Mouse (Mus musculus): ENCODE measurements around the gene Sun1.

The Sun1 gene

DNA sequence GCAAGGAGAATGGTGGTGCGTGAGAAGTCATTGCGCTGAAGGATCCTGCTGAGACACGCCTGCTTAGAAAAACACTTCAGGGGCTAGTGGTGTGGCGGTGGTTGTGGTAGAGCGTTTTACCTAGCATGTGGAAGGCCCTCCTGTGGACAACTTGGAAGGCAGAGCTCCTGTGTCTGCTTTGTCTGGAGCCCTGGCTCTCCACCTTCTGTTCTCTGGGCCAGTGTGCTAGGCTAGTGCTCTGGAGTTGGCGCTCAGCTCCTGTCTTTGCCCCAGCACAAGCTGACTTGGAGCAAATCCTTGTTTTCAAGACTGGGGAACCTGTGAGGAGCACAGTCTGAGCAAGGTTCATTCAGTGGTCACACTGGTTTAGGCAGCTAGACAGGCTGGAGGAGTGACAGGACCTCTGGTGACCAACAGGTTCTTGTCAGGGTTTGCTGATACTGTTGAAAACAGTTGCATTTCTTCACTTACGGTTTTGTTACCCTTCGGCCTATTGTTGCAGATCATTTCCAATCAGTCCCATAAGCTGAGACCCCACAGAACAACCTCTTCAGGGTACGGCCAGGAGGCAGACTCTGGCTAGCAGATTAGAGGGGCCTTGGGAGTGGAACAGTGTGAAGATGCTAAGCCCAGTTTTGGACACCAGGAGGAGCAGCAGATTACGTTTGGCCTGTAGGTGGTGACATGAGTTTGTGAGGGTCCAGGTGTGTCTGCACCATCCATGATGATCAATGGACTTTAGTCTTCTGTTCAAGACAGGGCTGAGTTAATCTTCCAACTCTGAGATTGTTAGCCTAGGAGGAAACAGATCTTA, 8.6 kb downstream of the Sun1 start:
- DNase-seq, result peak; percentile 34

DNA sequence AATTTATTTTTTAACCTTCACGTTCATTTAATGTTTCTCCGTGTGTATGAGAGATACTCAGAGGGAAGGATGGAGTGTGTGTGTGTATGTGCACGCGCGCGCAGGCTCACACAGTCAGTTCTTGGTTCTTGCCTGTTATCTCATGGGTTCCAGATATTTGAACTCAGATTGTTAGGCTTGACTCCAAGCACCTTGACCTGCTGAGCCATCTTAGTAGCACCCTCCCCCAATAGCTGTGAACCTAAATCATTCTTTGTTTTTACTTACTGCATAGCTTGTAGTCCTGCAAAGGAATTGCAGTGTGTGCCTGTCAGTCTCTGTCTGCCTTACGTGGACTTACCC, 9.2 kb downstream of the Sun1 start:
- no peak for DNase-seq

DNA sequence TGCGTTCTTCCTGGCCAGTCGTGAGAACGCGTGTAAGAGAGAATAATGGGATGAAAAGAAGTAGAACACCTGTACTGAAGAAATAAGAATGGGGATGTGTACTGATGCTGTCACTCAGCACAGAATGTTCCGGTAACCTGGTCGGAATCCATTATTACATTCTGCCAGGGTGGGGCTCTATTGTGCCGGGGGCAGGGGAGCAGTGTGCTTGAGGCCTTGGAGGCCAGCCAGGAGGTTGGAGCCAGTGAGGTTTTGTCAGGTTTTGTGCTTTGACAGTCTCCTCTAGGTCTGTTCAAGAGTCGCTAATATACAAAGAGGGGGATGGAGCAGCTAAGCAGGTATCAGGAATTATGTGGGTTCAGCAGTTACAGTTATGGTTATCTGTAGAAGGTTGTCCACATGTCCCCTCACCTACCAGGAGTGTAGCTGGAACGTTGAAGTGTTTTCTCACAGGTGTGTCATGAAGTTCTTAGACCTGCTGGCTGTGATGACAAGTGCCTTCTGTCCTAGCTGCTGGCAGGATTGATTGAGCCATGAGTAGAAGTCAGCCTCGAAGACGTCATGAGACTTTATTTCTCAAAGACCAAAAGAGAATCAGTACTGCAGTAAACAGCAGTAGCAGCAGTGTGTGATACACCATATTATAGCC, 11.4 kb downstream of the Sun1 start:
- DNase-seq, result no peak

DNA sequence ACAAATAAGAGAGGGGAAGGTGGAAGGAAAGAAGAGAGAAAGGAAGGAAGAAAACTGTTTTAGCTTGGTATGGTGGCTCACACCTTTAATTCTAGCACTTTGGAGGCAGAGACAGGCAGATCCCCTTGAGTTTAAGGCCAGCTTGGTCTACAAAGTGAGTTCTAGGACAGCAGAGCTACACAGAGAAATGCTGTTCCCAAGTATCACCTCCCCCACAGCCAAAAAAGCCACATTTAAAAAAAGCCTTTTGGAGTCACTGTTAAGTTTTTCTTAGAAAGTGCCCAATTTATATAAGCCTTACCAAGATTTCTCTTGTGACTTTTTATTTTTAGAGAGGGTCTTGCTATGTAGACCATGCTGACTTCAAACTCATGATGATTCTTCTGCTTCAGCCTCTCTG, 13.9 kb downstream of the Sun1 start:
- no peak for DNase-seq

DNA sequence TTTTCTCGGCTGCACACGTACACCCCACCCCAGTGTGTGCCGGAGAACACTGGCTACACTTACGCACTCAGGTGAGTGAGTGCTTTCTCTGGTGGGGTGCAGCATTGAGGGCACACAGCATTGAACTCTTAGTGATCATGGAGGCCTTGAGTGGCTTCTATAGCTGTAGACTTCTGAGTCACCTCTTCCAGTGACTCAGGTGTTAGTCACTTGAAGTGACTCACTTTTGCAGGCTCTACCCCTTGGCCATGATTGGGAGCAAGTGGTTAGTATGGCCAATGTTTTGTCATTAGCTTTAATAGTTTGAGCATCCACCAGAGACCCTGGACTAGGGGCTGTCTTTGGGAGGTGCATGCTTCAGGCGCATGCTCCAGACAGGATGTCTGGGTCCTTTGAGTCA, 14.7 kb downstream of the Sun1 start:
- no peak for DNase-seq

DNA sequence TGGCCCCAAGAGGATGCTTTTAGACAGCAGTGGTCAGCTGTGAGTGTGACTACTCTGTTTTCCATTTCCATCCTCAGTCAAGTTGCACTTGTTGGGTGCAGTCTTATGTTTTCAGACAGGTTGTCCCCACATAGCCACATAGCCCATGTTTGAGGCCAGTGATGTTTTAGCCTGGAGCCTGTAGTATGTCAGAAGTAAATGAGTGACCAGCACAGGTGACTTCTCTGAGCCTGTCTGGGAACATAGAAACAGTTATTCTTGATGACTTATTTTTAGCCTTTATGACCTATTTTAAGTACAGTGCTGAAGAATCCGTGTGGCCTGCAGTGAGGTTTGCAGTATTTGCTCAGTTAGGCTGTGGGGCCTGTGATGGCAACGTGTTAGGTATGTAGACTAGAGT, 15.7 kb downstream of the Sun1 start:
- no peak for DNase-seq

DNA sequence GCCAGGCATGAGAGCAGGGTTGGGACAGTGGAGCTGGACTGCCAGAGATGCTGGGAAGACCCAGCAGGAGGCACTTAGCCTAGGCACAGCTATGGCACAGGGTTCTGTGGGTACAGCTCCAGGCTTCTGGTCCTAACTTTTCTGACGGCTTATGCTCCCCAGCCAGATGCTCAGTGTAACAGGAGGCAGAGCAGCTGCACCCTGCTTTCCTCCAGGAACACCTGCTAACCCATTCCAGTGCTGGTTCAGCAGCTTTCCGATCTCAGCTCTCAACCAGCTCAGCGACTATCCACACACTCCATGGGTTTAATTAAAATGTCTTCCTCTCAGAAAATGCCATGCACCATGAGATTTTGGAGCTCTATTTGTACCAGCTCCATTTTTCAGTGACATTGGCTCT, 16.3 kb downstream of the Sun1 start:
- DNase-seq, result no peak

DNA sequence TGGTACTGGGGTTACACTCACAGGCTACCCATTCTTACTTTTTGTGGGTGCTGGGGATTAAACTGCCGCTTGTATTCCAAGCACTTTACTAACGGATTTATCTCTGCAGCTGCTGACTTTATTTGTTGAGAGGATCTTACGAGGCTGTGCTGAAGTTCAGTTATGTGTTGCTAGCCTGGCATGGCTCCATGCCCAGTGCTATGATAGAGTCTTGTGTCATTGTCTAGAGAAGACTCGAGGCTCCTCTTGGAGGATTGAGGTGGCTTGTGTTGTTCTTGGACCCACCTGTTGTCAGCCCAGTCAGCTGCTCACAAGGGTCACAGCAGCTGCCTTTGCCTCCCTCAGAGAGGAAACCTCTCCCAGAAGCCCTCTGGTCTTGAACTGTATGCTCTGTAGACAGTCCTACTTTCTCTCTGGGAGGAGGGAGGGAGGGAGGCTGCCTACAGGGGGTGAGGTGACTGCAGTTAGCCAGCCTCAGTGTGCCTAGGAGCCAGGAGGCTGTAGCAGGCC, 19.6 kb downstream of the Sun1 start:
- no peak for DNase-seq

DNA sequence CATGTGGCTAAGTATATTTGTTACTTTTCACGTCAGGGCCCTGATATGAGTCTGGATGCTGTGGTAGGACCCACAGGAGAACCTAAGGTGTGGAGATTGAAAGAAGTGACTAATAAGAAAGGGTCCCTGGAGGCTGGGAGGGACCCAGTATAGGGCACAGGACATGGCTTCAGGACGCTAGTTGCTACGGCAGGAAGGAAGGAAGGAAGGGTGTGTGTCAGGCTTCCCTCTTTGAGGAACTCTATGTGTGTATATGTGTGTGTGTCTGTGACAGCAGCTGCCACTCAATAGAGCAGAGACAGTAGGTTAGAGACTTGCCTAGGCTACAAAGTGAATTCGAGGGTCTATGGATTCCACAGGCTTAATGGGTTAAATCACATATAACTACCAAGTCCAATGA, 20.2 kb downstream of the Sun1 start:
- DNase-seq, result peak; percentile 47

DNA sequence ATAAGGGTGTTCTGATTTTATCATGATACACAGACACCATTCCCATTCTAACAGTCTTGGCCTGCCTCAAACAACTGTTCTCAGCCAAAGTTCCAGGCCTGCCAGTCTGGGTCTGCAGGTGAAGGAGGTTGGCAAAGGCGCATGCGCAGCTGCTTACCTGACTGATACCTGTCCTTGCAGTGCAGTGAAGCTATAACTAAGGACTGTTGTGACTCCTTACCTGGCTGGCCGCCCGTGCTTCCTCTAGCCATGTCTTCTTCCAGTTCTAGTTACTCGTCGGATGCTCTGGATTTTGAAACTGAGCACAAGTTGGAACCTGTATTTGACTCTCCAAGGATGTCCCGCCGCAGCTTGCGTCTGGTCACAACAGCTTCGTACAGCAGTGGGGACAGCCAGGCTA, 22.9 kb downstream of the Sun1 start:
- DNase-seq, result no peak

DNA sequence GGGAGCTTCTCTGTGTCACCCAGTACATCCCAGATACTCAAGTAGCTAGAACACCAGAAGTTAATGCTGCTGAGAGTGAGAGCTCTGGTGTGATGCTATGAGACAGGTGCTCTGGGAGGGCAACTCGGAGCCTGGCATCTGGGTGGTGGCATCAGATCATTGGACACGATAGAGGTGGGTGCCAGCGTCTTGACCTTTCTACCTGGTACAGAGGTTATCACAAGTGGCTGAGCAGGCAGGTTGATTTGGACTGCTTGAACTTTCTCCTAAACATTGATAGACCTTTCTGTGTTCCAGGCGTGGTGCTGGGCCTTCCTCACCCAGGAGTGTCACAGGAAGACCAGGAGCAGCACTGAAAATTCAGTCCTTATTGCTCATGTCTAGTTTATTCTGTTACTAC, 26.8 kb downstream of the Sun1 start:
- DNase-seq, result peak; percentile 54

DNA sequence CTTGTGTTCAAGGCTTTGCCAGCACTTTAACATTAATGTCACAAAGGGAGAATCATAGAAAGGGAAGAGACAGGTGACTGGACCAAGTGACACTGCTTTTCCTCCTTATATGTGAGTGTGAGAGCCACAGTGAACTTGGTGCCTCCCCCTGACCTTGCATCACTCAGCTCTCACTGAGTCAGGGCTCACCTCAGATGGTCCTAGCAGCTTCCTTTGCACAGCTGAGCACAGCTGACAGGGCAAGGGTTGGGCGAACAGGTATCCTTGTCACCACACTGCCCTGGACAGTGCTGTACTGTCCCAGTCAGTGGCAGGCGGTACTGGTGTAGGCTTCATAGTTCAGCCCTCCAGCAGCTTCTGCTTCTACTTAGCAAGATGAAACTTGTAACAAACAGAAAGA, 27.2 kb downstream of the Sun1 start:
- DNase-seq, result no peak

DNA sequence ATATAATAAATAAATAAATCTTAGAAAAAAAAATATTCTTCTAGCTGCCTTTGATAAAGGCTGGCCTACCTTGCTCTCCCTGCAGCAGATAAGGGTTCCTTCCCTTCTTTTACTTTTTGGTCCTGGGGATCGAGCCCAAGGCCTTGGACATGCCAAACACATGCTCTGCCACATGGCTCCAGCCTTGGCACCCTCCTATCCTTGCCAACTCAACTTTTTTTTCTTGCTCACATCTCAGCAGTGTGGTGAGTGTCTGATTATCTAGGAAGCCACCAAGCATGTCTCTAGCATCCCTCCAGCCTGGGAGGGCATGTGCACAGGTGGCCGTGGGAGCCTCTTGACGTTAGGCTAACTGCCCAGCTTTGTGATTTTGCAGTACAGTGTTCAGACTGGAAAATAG, 27.9 kb downstream of the Sun1 start:
- no peak for DNase-seq

DNA sequence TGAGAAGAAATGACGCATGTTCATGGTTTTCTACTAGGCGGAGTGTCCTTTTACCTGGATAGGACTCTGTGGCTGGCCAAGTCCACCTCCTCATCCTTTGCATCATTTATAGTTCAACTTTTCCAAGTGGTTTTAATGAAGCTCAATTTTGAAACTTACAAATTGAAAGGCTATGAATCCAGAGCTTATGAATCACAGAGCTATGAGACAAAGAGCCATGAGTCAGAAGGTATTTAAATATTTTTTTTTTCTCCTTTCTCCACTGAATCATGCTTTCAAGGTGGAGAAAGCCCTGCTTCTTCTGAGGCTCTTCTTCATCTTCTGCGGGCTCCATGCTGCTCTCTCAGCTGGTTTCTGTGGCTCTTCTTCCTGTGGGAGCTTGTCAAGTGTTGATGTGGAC, 29.3 kb downstream of the Sun1 start:
- DNase-seq, result no peak

DNA sequence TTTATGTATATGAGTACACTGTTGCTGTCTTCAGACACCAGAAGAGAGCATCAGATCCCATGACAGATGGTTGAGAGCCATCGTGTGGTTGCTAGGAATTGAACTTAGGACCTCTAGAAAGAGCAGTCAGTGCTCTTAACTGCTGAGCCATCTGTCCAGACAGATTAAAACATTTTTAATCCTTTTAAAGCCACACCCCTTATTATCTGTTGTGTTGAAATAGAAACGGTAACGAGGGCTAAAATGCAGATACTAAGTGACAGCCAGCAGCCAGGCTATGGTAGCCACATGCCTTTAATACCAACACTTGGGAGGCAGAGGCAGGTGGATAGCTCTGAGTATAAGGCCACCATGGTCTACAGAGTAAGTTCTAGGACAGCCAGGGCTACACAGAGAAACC, 31.6 kb downstream of the Sun1 start:
- DNase-seq, result no peak

DNA sequence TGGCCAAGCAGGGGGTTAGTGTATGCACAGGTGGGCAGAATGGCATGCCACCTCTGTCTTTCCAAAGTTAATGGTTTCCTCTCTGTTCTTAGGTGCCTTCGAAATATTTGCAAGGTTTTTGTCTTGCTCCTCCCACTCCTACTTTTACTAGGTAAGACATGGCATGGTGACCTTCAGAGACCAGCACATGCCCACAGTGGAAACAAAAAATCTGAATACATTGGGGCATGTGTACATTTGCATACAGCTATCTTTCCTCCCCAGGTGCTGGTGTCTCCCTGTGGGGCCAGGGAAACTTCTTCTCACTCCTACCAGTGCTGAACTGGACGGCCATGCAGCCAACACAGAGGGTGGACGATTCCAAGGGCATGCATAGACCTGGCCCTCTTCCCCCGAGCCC, 34.0 kb downstream of the Sun1 start:
- DNase-seq, result no peak

DNA sequence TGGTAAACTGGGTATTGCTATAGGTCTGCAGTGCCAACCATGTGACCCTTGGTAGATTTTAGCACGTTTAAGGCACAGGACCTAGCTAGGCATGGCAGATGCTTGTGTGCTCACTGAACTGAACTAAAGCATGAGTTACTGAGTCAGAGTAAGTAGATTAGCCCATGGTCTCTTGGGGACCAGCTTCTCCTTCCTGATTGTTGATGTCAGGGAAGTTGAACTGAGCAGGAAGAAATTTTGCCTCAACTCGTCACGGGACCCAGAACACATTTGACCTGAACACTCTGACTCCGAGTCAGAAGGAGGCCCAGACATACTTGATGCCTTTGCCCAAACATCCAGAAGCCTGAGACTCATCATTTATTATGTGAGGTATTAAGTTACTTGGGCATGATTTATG, 37.0 kb downstream of the Sun1 start:
- no peak for DNase-seq

DNA sequence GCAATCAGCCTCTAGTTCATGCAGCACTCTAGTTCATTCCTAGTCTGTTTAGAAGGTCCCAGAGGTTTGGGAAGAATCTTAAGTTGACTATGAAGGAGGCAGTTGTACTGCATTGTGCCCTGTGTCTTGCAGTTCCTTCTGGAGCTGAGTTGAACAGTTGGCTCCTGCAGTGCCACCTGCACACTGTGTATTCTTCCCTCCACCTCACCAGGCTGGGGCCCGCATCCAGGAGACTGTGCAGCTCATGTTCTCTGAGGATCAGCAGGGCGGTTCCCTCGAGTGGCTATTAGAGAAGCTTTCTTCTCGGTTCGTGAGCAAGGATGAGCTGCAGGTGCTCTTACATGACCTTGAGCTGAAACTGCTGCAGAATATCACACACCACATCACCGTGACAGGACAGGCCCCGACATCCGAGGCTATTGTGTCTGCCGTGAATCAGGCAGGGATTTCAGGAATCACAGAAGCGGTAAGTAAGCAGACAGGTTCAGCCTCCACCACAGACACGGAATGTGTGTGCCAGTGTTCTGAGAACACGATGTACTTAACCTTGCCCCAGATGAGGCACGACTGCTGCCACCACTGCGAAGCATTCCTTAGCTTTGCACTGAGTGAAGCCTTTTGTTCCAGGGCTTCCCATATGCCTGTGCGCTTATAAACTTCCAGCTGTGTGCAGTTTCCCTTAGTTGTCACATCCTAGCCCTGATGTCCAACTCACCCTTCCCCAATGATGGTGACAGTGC, 40.8 kb downstream of the Sun1 start:
- DNase-seq, result no peak

DNA sequence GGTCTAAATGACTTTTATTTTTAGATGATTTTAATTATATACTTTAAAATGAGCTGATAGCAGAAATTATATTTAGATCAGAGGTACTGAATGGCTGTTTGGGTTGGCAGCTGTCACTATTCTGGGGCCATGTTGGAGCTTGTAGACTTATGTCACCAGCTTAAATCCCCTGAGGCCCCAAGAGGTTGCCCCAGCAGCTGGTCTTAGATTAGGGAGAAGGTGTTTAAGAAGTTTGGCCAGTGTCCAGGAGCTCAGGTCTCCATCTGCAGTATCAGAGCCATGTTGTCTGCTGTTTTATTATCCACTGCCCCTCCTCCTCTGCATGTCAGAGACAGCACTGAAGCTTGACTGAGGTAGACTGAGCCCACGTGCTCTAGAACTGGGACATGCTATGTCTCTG, 42.9 kb downstream of the Sun1 start:
- DNase-seq, result no peak

DNA sequence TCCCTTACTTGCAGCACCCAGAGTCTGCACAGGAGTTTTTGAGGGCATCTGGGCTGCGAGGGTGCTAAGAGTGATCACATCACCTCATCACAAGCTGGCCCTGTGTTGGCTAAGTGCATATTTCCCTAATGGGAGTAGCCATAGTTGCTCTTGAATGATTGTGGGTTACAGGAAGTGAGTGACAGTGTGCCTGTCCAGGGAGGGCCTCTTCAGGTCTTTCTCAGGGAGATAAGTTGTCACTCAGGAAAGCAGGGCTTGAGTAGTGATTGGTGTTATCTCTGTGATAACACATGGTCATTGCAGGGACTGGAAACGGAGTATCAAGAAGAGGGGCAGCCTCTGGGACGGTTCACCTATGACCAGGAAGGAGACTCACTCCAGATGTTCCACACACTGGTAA, 47.3 kb downstream of the Sun1 start:
- no peak for DNase-seq

DNA sequence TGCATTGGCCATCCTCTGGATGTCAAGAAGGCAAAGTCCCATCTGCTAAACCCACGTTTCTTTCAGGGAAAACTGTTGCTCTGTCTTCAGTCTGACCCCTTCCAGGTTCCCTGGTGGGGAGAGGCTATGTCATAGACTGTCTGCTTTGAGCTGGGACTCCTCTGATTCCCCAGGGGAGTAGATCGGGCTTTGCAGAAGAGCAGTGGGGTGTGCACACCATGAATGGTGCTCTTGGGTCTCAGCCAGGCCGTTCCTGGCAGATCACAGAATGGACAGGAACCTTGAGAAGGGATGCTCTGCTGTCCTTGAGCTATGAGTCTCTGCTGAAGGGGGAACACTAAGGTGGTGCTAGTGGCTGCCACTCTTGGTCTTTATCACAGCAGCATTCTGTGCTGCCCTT, 48.4 kb downstream of the Sun1 start:
- DNase-seq, result no peak

DNA sequence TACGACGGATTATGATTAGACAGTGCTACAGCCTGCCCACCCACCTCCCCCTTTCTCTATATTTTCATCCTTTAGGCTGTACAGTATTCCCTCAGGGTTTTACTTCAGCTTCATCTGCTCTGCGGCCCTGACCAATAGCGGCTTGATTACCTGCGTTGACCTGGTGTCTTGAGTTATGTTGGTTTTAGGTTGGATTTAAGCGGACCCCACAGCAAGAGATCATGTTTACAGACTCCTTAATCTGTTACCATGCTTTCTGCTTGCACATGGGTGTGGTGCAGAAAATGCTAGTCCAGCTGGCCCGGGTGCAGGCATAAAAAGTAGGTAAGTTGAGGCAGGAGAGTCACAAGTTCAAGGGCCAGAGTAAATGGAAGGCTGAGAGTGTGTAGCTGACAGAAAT, 50.8 kb downstream of the Sun1 start:
- no peak for DNase-seq

DNA sequence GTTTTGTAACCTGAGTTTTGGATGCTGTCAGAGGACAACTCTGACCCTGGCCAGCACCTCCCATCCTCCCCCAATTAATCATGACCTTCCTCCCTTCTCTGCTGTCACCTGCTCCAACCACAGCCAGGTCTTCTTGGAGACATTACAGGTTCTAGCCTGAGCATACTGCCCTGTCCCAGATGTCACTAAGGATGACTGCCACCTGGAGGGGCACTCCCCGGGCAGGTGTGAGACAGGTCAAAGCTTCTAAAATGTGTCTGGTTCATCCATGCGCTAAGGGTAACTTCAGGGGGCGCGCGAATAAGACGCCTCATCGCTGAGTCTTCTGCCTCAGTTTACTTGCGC, 51.3 kb downstream of the Sun1 start:
- DNase-seq, result no peak

Data from kidney, adult 11 months (tissue).